Mouse (Mus musculus) spleen, adult 2 months (tissue): ENCODE data around the gene Mapt. TPM values are rescaled to one million over a fixed set of nuclear protein-coding genes. Genes with fewer than 3 reads are reported as not detected.

Experiments
- DNase-seq, 2 experiments: peaks; one replicate each; pipeline versions ENCODE4 v3.0.0 to v3.0.0-alpha.2; 2012 to 2021; ENCODE audit warnings: low spot score in 2 of 2, low read depth in 1 of 2
- H3K27ac ChIP-seq: fragments of 200-500 bp; 2 replicates; pipeline ENCODE4 v1.5.1; 2012; ENCODE audit warnings: low read length, inconsistent platforms; ENCODE audit not compliant: insufficient read depth
- H3K27me3 ChIP-seq: fragments of 200-500 bp; 2 replicates; pipeline ENCODE4 v1.6.1; 2012; ENCODE audit warnings: mild to moderate bottlenecking, moderate library complexity, low read length, inconsistent platforms; ENCODE audit not compliant: control insufficient read depth, insufficient read depth
- H3K36me3 ChIP-seq: fragments of 200-500 bp; 2 replicates; pipeline ENCODE4 v1.6.1; 2012; ENCODE audit warnings: mild to moderate bottlenecking, low read length, inconsistent platforms; ENCODE audit not compliant: control insufficient read depth, insufficient read depth
- H3K4me1 ChIP-seq: fragments of 200-500 bp; 2 replicates; pipeline ENCODE4 v1.6.1; 2011; ENCODE audit warnings: inconsistent platforms; ENCODE audit not compliant: control insufficient read depth, insufficient read depth, insufficient read length
- H3K4me3 ChIP-seq: fragments of 200-500 bp; 2 replicates; pipeline ENCODE4 v1.5.1; 2011; ENCODE audit warnings: mild to moderate bottlenecking, inconsistent platforms; ENCODE audit not compliant: insufficient read depth, insufficient read length; ENCODE audit errors: extremely low read depth
- CTCF ChIP-seq: fragments of 200-500 bp; IDR thresholded peaks from 2 replicates; pipeline ENCODE4 v1.5.1; 2011; ENCODE audit warnings: mild to moderate bottlenecking, inconsistent platforms; ENCODE audit not compliant: insufficient read depth, insufficient read length, insufficient replicate concordance; ENCODE audit errors: extremely low read depth
- POLR2A ChIP-seq: fragments of 200-500 bp; IDR thresholded peaks from 2 replicates; pipeline ENCODE4 v1.6.1; 2011; ENCODE audit warnings: low read depth, low read length, inconsistent platforms
- WGBS: fragments of 180-500 bp; shearing (Covaris S2); methylation state at CpG from one replicate; pipeline ENCODE4 v1.1.7; 2018; 5-methylcytosine and 5-hydroxymethylcytosine counted together
- polyA plus RNA-seq: library from polyadenylated mRNA; depleted of rRNA; stranded (reverse); fragments of >200 nt; gene quantifications from 2 replicates; pipeline ENCODE4 v1.2.3, GENCODE M21; 2012

The Mapt gene
- polyA plus RNA-seq, 1 experiment = 0.57 TPM

- TF ChIP-seq POLR2A = no peak
- no peak for TF ChIP-seq CTCF
- Histone ChIP-seq H3K27me3 (no peaks in the 10 kb centered on the region), H3K36me3 (no peaks in the 10 kb centered on the region), H3K4me3 (no peak overlapping the region), H3K4me1 (no peaks in the 10 kb centered on the region), H3K27ac (no peak overlapping the region)
- 94% methylated on average over 3 of the region's 3 CpGs for WGBS
- no peak for DNase-seq
Measured at GRCm38 (mm10) chr11:104297671-104298070, 66.5 kb downstream of the Mapt start.

- H3K4me3 ChIP-seq = no peak overlapping the region
- no peak for DNase-seq
- no peak overlapping the region for H3K27ac ChIP-seq
- H3K36me3 ChIP-seq = no peaks in the 10 kb centered on the region
- WGBS = 64% methylated on average over 12 of the region's 12 CpGs
- no peaks in the 10 kb centered on the region for H3K27me3 ChIP-seq
- TF ChIP-seq POLR2A (no peak), CTCF (no peak)
- H3K4me1 ChIP-seq = no peaks in the 10 kb centered on the region
Measured at GRCm38 (mm10) chr11:104302628-104303027, 71.4 kb downstream of the Mapt start.

- 85% methylated on average over 8 of the region's 8 CpGs for WGBS
- Histone ChIP-seq H3K36me3 (no peaks in the 10 kb centered on the region), H3K4me3 (no peak overlapping the region), H3K27me3 (no peaks in the 10 kb centered on the region), H3K27ac (no peak overlapping the region), H3K4me1 (no peaks in the 10 kb centered on the region)
- DNase-seq = no peak
- TF ChIP-seq POLR2A (no peak), CTCF (no peak)
Measured at GRCm38 (mm10) chr11:104303088-104303960, 72.1 kb downstream of the Mapt start.

GRCm38 (mm10) chr11:104305711-104306110 is 74.5 kb downstream of the Mapt start:
- WGBS = 84% methylated on average over 7 of the region's 7 CpGs
- no peak for DNase-seq
- Histone ChIP-seq H3K27me3 (peaks cover 1% of the 10 kb centered on the region), H3K4me1 (no peaks in the 10 kb centered on the region), H3K36me3 (no peaks in the 10 kb centered on the region), H3K27ac (no peak overlapping the region), H3K4me3 (no peak overlapping the region)
- TF ChIP-seq POLR2A (no peak), CTCF (no peak)

- H3K27me3 ChIP-seq = peaks cover 1% of the 10 kb centered on the region
- H3K36me3 ChIP-seq = no peaks in the 10 kb centered on the region
- no peaks in the 10 kb centered on the region for H3K4me1 ChIP-seq
- 92% methylated on average over 13 of the region's 13 CpGs for WGBS
- H3K4me3 ChIP-seq = no peak overlapping the region
- H3K27ac ChIP-seq = no peak overlapping the region
- TF ChIP-seq POLR2A (no peak), CTCF (no peak)
- no peak for DNase-seq
Measured at GRCm38 (mm10) chr11:104306483-104306882, 75.3 kb downstream of the Mapt start.

GRCm38 (mm10) chr11:104307136-104307535 is 75.9 kb downstream of the Mapt start:
- Histone ChIP-seq H3K27ac (no peak overlapping the region), H3K4me3 (no peak overlapping the region), H3K27me3 (peaks cover 1% of the 10 kb centered on the region), H3K36me3 (no peaks in the 10 kb centered on the region), H3K4me1 (no peaks in the 10 kb centered on the region)
- no peak for TF ChIP-seq CTCF
- TF ChIP-seq POLR2A = no peak
- no peak for DNase-seq
- 81% methylated on average over 4 of the region's 4 CpGs for WGBS

GRCm38 (mm10) chr11:104309377-104310225 is 78.4 kb downstream of the Mapt start:
- peaks cover 1% of the 10 kb centered on the region for H3K27me3 ChIP-seq
- DNase-seq = no peak
- H3K36me3 ChIP-seq = no peaks in the 10 kb centered on the region
- no peak overlapping the region for H3K4me3 ChIP-seq
- H3K27ac ChIP-seq = no peak overlapping the region
- no peak for TF ChIP-seq CTCF
- TF ChIP-seq POLR2A = no peak
- WGBS = 42% methylated on average over 12 of the region's 12 CpGs
- H3K4me1 ChIP-seq = no peaks in the 10 kb centered on the region
